In genomic region chr1:191618067-191618766, GRCm38 (mm10) we compare ENCODE assay signal across 31 mouse cellular contexts. TPM values are rescaled to one million over a fixed set of nuclear protein-coding genes. Genes with fewer than 3 reads are reported as not detected.
DNase-seq lines count a peak whose midpoint lies in the region; ATAC-seq and TF ChIP-seq lines count a peak whose summit lies in the region.
"Had no signal": no experiment of that assay in that cellular context is flagged by ENCODE, and none has a peak within 500 bp of the region (broad histone marks: within the 10 kb centered on the region; RNA-seq: fewer than 3 reads in every experiment).

No protein-coding gene starts in this region.

- no peak for DNase-seq in heart, postnatal 10 days
- no peak for DNase-seq in heart, postnatal 14 days
- peak; percentile 61 for DNase-seq in heart, postnatal 0 days (ENCODE audit: low spot score)
- DNase-seq in heart, adult 2 months = no peak
- no peak for DNase-seq in spleen, postnatal 4 days (ENCODE audit: low spot score in 2 of 2)
- DNase-seq: adrenal gland, adult 8-10 months; adrenal gland, postnatal 25 days; B cell, adult 2 months; cerebellum, adult 11-12 months; cerebellum, adult 8-10 months; cerebellum, postnatal 10 days; cerebellum, postnatal 36 days; embryo, embryonic 11 days; gastrocnemius, postnatal 25 days; kidney, adult 18-20 months; kidney, adult 9 months had no signal

- no peak overlapping the region for H3K4me2 ChIP-seq in heart, embryonic 11.5 days
- H3K4me2 ChIP-seq in heart, embryonic 14.5 days (ENCODE audit: low read length) = no peak overlapping the region
- H3K4me2 ChIP-seq in heart, postnatal 0 days (ENCODE audit: low read depth, low read length) = no peak overlapping the region
- H3K4me2 ChIP-seq: embryonic facial prominence, embryonic 13.5 days; forebrain, embryonic 12.5 days; forebrain, embryonic 15.5 days; hindbrain, embryonic 14.5 days had no signal

- no peak overlapping the region for H3K4me3 ChIP-seq in heart, embryonic 11.5 days (ENCODE audit: low read depth, low read length)
- no peak overlapping the region for H3K4me3 ChIP-seq in heart, embryonic 14.5 days (ENCODE audit: control insufficient read depth in 1 of 2, insufficient read depth in 1 of 2, low read depth in 1 of 2, low read length in 2 of 2)
- no peak overlapping the region for H3K4me3 ChIP-seq in heart, postnatal 0 days (ENCODE audit: low read depth, low read length)
- no peak overlapping the region for H3K4me3 ChIP-seq in heart, adult 2 months
- H3K4me3 ChIP-seq: embryonic facial prominence, embryonic 10.5 days; embryonic facial prominence, embryonic 13.5 days; erythroblast, embryonic 14.5 days; forebrain, embryonic 12.5 days; forebrain, embryonic 15.5 days had no signal

- intact Hi-C loops in heart, postnatal 10 days (cut with DNase I) = no loop called here
- intact Hi-C loops in heart, postnatal 14 days (cut with DNase I) = loop anchor here (1.0 kb wide), 1 partner anchor 98 kb away; no protein-coding TSS in a partner anchor
- intact Hi-C loops in heart, adult 2 months (cut with DNase I) = no loop called here

- no peak for TF ChIP-seq POLR2A in heart, adult 2 months (IDR thresholded peaks at IDR 0.05; ENCODE audit: insufficient read depth, low read depth, low read length)

- H3K4me1 ChIP-seq in heart, embryonic 11.5 days (ENCODE audit: control insufficient read depth, insufficient read depth, low read length) = 0 out of 2 replicates have a peak, but pooled peaks cover 3% of the 10 kb centered on the region
- peaks cover 7 to 11% of the 10 kb centered on the region in 2 experiments; a peak in 2 of 4 replicates for H3K4me1 ChIP-seq in heart, embryonic 14.5 days (ENCODE audit: control insufficient read depth in 2 of 2, insufficient read depth in 2 of 2, low read length in 2 of 2)
- no peaks in the 10 kb centered on the region for H3K4me1 ChIP-seq in heart, postnatal 0 days (ENCODE audit: control insufficient read depth, insufficient read depth)
- H3K4me1 ChIP-seq in heart, adult 2 months (ENCODE audit: control insufficient read depth, insufficient read depth, low read length) = no peaks in the 10 kb centered on the region
- H3K4me1 ChIP-seq: embryonic facial prominence, embryonic 10.5 days; embryonic facial prominence, embryonic 13.5 days; forebrain, embryonic 12.5 days; forebrain, embryonic 15.5 days had no signal

- no peaks in the 10 kb centered on the region for H3K9me3 ChIP-seq in heart, embryonic 11.5 days (replicated peaks; ENCODE audit: control insufficient read depth, low read length)
- H3K9me3 ChIP-seq in heart, embryonic 14.5 days (ENCODE audit: control insufficient read depth, low read length) = no peaks in the 10 kb centered on the region
- no peaks in the 10 kb centered on the region for H3K9me3 ChIP-seq in heart, postnatal 0 days (replicated peaks; ENCODE audit: control insufficient read depth, low read length)
- H3K9me3 ChIP-seq: embryonic facial prominence, embryonic 10.5 days; embryonic facial prominence, embryonic 13.5 days; forebrain, embryonic 12.5 days; forebrain, embryonic 15.5 days; G1E had no signal

- no peaks in the 10 kb centered on the region for H3K79me2 ChIP-seq in heart, adult 2 months (replicated peaks; ENCODE audit: control insufficient read depth, insufficient read depth, low read length)

- peak overlapping the region; percentile 22; the same call in 1 of the 2 replicates for H3K27ac ChIP-seq in heart, embryonic 11.5 days (ENCODE audit: low read depth, low read length)
- peak overlapping the region; percentile 65 to 66 for H3K27ac ChIP-seq in heart, embryonic 14.5 days (replicated peaks in 1 of 2; ENCODE audit: control insufficient read depth in 1 of 2, insufficient read depth in 1 of 2, low read depth in 2 of 2, low read length in 2 of 2)
- peak overlapping the region; percentile 76 for H3K27ac ChIP-seq in heart, postnatal 0 days (ENCODE audit: low read depth)
- no peak overlapping the region; the same call in 1 of the 2 replicates for H3K27ac ChIP-seq in heart, adult 2 months
- H3K27ac ChIP-seq: embryonic facial prominence, embryonic 10.5 days; embryonic facial prominence, embryonic 13.5 days; forebrain, embryonic 12.5 days; forebrain, embryonic 15.5 days; hindbrain, embryonic 14.5 days; hindbrain, postnatal 0 days had no signal

- TF ChIP-seq CTCF in heart, postnatal 0 days (IDR thresholded peaks at IDR 0.05; ENCODE audit: low read depth) = no peak
- no peak for TF ChIP-seq CTCF in heart, adult 2 months (IDR thresholded peaks at IDR 0.05)

- H3K27me3 ChIP-seq in heart, embryonic 11.5 days (ENCODE audit: control insufficient read depth, insufficient read depth, low read length) = no peaks in the 10 kb centered on the region
- no peaks in the 10 kb centered on the region for H3K27me3 ChIP-seq in heart, embryonic 14.5 days (ENCODE audit: control insufficient read depth, insufficient read depth, low read length)
- no peaks in the 10 kb centered on the region for H3K27me3 ChIP-seq in heart, postnatal 0 days (ENCODE audit: control insufficient read depth, insufficient read depth, low read length)
- no peaks in the 10 kb centered on the region for H3K27me3 ChIP-seq in heart, adult 2 months (ENCODE audit: control insufficient read depth, insufficient read depth, low read length)
- H3K27me3 ChIP-seq: CH12.LX; embryonic facial prominence, embryonic 13.5 days; forebrain, embryonic 12.5 days; forebrain, embryonic 15.5 days had no signal

- no peak for ATAC-seq in heart, embryonic 11.5 days (replicated peaks; ENCODE audit: insufficient number of reproducible peaks, low FRiP score, low TSS enrichment)
- no peak for ATAC-seq in heart, embryonic 14.5 days (ENCODE audit: insufficient number of reproducible peaks, insufficient read depth, low FRiP score, low read depth)
- ATAC-seq in heart, postnatal 0 days (ENCODE audit: insufficient read depth, low read depth) = peak; percentile 33
- ATAC-seq: activated CD4-positive, CD25-positive, alpha-beta regulatory T cell, adult 4 months; forebrain, embryonic 15.5 days; hindbrain, postnatal 0 days; inflammation-experienced regulatory T-cells, adult 6 months; intestine, embryonic 16.5 days had no signal

- no peak for TF ChIP-seq EP300 in heart, postnatal 0 days (IDR thresholded peaks at IDR 0.05; ENCODE audit: low read depth)
- TF ChIP-seq EP300 in heart, adult 2 months (IDR thresholded peaks at IDR 0.05; ENCODE audit: insufficient read depth, low read depth, low read length) = no peak

- WGBS in heart, embryonic 11.5 days (ENCODE audit: insufficient replicate concordance) = 80% methylated on average over 12 of the region's 12 CpGs
- WGBS in heart, embryonic 14.5 days = 64% methylated on average over 12 of the region's 12 CpGs
- 58% methylated on average over 12 of the region's 12 CpGs for WGBS in heart, postnatal 0 days
- 71% methylated on average over 12 of the region's 12 CpGs for whole genome bisulfite sequencing in heart, adult 2 months

- H3K9ac ChIP-seq in heart, embryonic 11.5 days (ENCODE audit: low read depth, low read length) = no peak overlapping the region
- H3K9ac ChIP-seq in heart, embryonic 14.5 days (ENCODE audit: low read length) = no peak overlapping the region
- H3K9ac ChIP-seq in heart, postnatal 0 days (replicated peaks; ENCODE audit: low read depth, low read length) = no peak overlapping the region
- H3K9ac ChIP-seq in heart, adult 2 months (ENCODE audit: low read depth, low read length) = no peak overlapping the region
- H3K9ac ChIP-seq: embryonic facial prominence, embryonic 13.5 days; forebrain, embryonic 12.5 days; forebrain, embryonic 15.5 days; hindbrain, embryonic 14.5 days had no signal

- peaks cover 65% of the 10 kb centered on the region for H3K36me3 ChIP-seq in heart, embryonic 11.5 days (ENCODE audit: control insufficient read depth, insufficient read depth, low read length)
- H3K36me3 ChIP-seq in heart, embryonic 14.5 days (ENCODE audit: control insufficient read depth, insufficient read depth, low read length) = peaks cover 95% of the 10 kb centered on the region
- H3K36me3 ChIP-seq in heart, postnatal 0 days (replicated peaks; ENCODE audit: control insufficient read depth, insufficient read depth, low read length) = peaks cover 79% of the 10 kb centered on the region
- H3K36me3 ChIP-seq in heart, adult 2 months (ENCODE audit: control insufficient read depth, insufficient read depth, low read length) = no peaks in the 10 kb centered on the region

RNA-seq across cellular contexts. Expression of gene Ints7, which starts 42.8 kb away (rescaled TPM):
- 38.5 and 40.4 TPM in 2 replicates for polyA plus RNA-seq in heart, embryonic 11.5 days (2014; fragmentation: Nextera tagmentation; extraction: Ambion mirVana)
- 10 to 100 TPM; 23.0 to 23.2 TPM for total RNA-seq in heart, postnatal 10 days (2021)
- polyA plus RNA-seq in heart, embryonic 14.5 days (2014; fragmentation: Nextera tagmentation; extraction: Ambion mirVana) = 36.4 and 38.2 TPM in 2 replicates
- 10 to 100 TPM; 17.9 to 19.8 TPM for total RNA-seq in heart, postnatal 14 days (2021)
- total RNA-seq in heart, postnatal 0 days (2014; rRNA removed; ENCODE audit: low replicate concordance) = 33.2 and 33.8 TPM in 2 replicates
- 14.1 and 15.1 TPM in 2 replicates for polyA plus RNA-seq in heart, postnatal 0 days (2015; fragmentation: Nextera tagmentation; extraction: Ambion mirVana)
- 10 to 100 TPM in 1 of 2 experiments, 1 to 10 TPM in 1; 9.5 to 11.2 TPM for total RNA-seq in heart, adult 2 months (2021)
- polyA plus RNA-seq in heart, adult 2 months (2012; rRNA removed) = 16.3 and 22.3 TPM in 2 replicates

RNA-seq across cellular contexts. Expression of gene Dtl, which starts 42.9 kb away (rescaled TPM):
- polyA plus RNA-seq in heart, embryonic 11.5 days (2014; fragmentation: Nextera tagmentation; extraction: Ambion mirVana) = 37.0 and 39.9 TPM in 2 replicates
- total RNA-seq in heart, postnatal 10 days (2021) = 1 to 10 TPM; 4.9 to 6.3 TPM
- polyA plus RNA-seq in heart, embryonic 14.5 days (2014; fragmentation: Nextera tagmentation; extraction: Ambion mirVana) = 27.2 and 30.4 TPM in 2 replicates
- total RNA-seq in heart, postnatal 14 days (2021) = 1 to 10 TPM in 1 of 2 experiments, under 1 TPM in 1; 0.98 to 2.1 TPM
- 4.1 and 7.6 TPM in 2 replicates for total RNA-seq in heart, postnatal 0 days (2014; rRNA removed; ENCODE audit: low replicate concordance)
- polyA plus RNA-seq in heart, postnatal 0 days (2015; fragmentation: Nextera tagmentation; extraction: Ambion mirVana) = 5.9 and 6.2 TPM in 2 replicates
- under 1 TPM; 0.16 to 0.27 TPM for total RNA-seq in heart, adult 2 months (2021)
- 0.06 and 0.29 TPM in 2 replicates for polyA plus RNA-seq in heart, adult 2 months (2012; rRNA removed)
- total RNA-seq: gastrocnemius, adult 8-10 months had no signal
